Mouse (Mus musculus): Measurements from ENCODE around the gene Pold1. TPM values are rescaled to one million over a fixed set of nuclear protein-coding genes. Genes with fewer than 3 reads are reported as not detected.

Pold1 gene
- polyA plus RNA-seq, 1 experiment from 2014 or later, result 47.8 TPM

DNA sequence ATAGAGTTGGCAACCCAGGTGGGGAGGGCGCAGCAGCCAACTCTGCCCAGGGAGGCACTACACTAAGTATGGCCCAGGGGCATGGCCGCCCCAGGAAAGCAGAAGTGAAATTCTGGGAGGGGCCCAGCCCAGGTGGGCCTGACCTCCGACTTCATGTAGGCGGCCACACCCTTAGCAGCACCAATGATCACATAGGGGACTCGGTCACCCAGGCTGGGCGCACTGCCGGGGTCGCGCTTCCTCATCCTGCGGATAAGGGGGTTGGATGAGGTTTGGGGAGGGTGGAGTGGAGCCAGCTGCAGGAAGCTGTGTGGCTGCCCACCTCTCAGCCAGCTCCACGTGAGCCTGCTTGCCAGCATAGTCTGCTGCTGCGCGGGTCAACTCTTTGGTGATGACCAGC lies 14.4 kb downstream of the Pold1 start:
- Histone ChIP-seq H3K36me3 (ENCODE audit: control insufficient read depth, insufficient read depth) (peaks cover 35% of the 10 kb centered on the region), H3K9me3 (replicated peaks; ENCODE audit: control insufficient read depth, low read length) (no peaks in the 10 kb centered on the region)
- ATAC-seq (ENCODE audit: low read depth), result no peak

DNA sequence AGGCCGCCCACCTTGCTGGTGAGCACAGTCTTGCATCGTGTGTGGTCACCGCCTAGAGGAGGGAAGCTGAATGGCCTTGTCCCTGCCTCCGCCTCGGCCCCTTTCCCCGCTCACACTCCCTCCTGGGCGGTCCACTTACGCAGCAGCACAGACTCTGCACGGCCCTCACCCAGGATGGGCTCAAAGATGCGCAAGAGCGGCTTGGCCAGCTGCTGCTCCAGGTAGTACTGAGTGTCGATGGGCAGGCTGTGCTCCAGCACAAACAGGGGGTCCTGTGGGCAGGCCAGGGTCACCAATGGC lies 15.0 kb downstream of the Pold1 start:
- Histone ChIP-seq H3K27ac (ENCODE audit: low read length) (no peak overlapping the region), H3K4me3 (ENCODE audit: low read depth, low read length) (no peak overlapping the region), H3K9ac (ENCODE audit: low read depth, low read length) (no peak overlapping the region), H3K9me3 (replicated peaks; ENCODE audit: control insufficient read depth, low read length) (no peaks in the 10 kb centered on the region), H3K4me1 (ENCODE audit: control insufficient read depth, low read depth, low read length) (no peaks in the 10 kb centered on the region; the same call in 1 of the 2 replicates), H3K36me3 (ENCODE audit: control insufficient read depth, insufficient read depth) (peaks cover 30% of the 10 kb centered on the region), H3K27me3 (ENCODE audit: control insufficient read depth, insufficient read depth, low read depth, low read length) (peaks cover under 1% of the 10 kb centered on the region; the same call in 1 of the 2 replicates), H3K4me2 (ENCODE audit: low read depth, low read length) (no peak overlapping the region)
- 87% methylated on average over 12 of the region's 12 CpGs for WGBS (ENCODE audit: insufficient replicate concordance)
- no peak for ATAC-seq (ENCODE audit: low read depth)

More for the DNA sequence above, 14.4 kb downstream of the Pold1 start:
- H3K27ac ChIP-seq (ENCODE audit: low read length), result no peak overlapping the region
- H3K4me1 ChIP-seq (ENCODE audit: control insufficient read depth, low read depth, low read length), result no peaks in the 10 kb centered on the region; the same call in 1 of the 2 replicates
- no peak overlapping the region for H3K9ac ChIP-seq (ENCODE audit: low read depth, low read length)
- WGBS (ENCODE audit: insufficient replicate concordance), result 73% methylated on average over 13 of the region's 13 CpGs
- H3K4me2 ChIP-seq (ENCODE audit: low read depth, low read length), result no peak overlapping the region
- H3K27me3 ChIP-seq (ENCODE audit: control insufficient read depth, insufficient read depth, low read depth, low read length), result no peaks in the 10 kb centered on the region
- H3K4me3 ChIP-seq (ENCODE audit: low read depth, low read length), result no peak overlapping the region

DNA sequence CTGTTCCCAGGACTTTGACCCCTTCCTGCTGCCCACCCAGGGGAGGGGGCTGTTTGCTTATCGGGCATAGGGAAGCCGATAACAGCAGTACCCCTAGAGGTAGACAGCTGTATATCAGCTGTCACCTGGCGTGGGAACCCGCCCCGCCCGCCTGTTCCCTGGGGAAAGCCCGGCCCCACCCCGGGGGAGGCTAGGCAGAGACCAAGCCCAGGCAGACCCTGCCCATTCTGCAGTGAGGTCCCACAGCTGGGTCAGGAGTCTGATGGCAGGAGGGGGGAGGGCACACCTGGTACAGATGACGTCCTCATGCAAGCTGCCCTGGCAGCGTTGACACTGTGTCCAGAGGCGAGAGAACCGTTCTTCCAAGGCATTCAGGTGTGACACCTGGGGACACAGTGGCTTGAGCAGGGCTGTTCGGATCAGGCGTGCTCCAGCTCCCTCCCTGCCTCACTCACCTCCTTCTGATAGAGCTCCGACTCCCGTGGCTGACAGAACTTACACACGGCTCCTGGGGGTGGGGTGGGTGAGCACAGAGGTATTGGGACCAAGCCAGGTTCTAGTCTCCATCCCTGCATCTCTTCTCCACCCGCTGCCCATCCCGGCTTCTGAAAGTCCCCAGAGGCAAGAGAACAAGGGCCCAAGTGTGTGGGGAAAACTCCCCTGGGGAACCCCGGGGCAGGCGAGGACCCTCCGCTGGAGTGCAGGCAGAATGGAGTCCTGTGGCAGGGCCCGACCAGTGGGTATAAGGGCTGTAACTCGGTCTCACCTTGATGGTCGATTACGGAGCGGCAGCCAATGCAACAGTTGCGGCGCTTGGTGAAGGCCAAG lies 15.5 kb downstream of the Pold1 start:
- ATAC-seq (ENCODE audit: low read depth), result no peak
- no peak overlapping the region for H3K9ac ChIP-seq (ENCODE audit: low read depth, low read length)
- peaks cover 25% of the 10 kb centered on the region for H3K36me3 ChIP-seq (ENCODE audit: control insufficient read depth, insufficient read depth)

DNA sequence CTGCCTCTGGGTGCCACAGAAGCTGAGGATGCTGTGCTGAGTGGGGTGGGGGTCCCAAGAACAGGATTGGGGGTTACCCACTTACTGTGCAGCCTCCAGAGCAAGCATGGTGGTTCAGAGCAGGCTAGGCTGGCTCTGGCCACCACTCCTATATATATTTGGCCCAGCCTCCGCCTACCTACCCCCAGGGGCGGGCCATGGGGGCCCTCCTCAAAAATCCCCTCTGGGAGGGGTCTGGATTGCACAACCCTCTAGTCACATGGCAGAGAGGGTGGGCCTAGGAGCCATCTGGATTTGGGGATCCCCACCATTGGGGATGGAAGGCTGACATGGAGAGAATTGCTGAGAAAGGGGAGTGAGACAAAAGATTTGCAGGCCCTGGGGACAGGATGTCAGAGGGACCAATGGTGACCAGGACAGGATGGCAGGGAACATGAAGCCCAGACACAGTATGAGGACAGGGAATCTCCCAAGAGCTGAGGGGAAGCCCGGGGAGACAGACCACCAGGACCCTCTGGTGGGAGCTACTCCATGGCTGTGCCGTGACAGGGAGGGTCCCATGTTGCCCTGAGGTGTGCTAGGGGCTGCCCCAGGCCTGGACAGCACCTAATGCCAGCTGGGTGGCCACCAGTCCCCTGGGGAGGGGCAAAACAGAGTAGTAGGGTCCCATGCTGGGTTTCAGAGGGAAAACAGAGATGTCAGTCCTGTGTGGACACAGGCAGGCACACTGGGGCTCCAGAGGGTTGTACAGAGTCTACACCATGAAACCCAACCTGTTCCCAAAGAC lies 16.5 kb downstream of the Pold1 start, which contains the start of gene Spib:
Gene Spib (minus strand): TSS at position 126 of the 787 bp plus-strand sequence.
- H3K27ac ChIP-seq (ENCODE audit: low read length), result no peak within 1 kb of the TSS
- no peak within 1 kb of the TSS for H3K4me3 ChIP-seq (ENCODE audit: low read depth, low read length)
- 76% methylated on average over 4 of the region's 4 CpGs for WGBS (ENCODE audit: insufficient replicate concordance)
- ATAC-seq (ENCODE audit: low read depth), result no peak
- H3K9me3 ChIP-seq (replicated peaks; ENCODE audit: control insufficient read depth, low read length), result no peaks in the 10 kb centered on the region
- H3K4me2 ChIP-seq (ENCODE audit: low read depth, low read length), result no peak within 1 kb of the TSS
- H3K27me3 ChIP-seq (ENCODE audit: control insufficient read depth, insufficient read depth, low read depth, low read length), result peaks cover 4% of the 10 kb centered on the region; the same call in 1 of the 2 replicates
- H3K4me1 ChIP-seq (ENCODE audit: control insufficient read depth, low read depth, low read length), result peaks cover 9% of the 10 kb centered on the region
- H3K9ac ChIP-seq (ENCODE audit: low read depth, low read length), result no peak within 1 kb of the TSS
- H3K36me3 ChIP-seq (ENCODE audit: control insufficient read depth, insufficient read depth), result peaks cover 15% of the 10 kb centered on the region

More for the DNA sequence above, 15.5 kb downstream of the Pold1 start:
- Histone ChIP-seq H3K9me3 (replicated peaks; ENCODE audit: control insufficient read depth, low read length) (no peaks in the 10 kb centered on the region), H3K27ac (ENCODE audit: low read length) (no peak overlapping the region), H3K4me1 (ENCODE audit: control insufficient read depth, low read depth, low read length) (peaks cover 3% of the 10 kb centered on the region), H3K27me3 (ENCODE audit: control insufficient read depth, insufficient read depth, low read depth, low read length) (peaks cover 4% of the 10 kb centered on the region; the same call in 1 of the 2 replicates), H3K4me2 (ENCODE audit: low read depth, low read length) (no peak overlapping the region), H3K4me3 (ENCODE audit: low read depth, low read length) (no peak overlapping the region)
- 73% methylated on average over 29 of the region's 29 CpGs for WGBS (ENCODE audit: insufficient replicate concordance)

DNA sequence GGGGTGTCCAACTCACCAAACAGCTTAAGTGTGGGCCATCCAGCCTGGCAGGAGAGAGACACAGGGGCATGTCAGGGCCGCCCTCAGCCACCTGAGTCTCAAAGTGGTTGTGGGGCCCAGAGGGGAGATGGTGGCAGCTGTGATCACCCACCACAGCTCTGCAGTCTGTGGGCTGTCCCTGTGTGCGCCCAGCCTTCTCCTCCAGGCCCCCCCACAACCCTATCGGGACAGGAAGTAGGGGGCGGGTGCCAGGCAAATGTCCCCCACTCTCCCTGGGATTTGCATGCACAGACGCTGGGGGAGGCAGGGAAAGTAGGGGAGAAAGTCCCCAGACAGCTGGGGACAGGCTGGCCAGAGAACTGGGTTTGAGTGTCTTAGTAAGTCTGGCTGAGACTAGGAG lies 17.4 kb downstream of the Pold1 start:
- Histone ChIP-seq H3K4me1 (ENCODE audit: control insufficient read depth, low read depth, low read length) (peaks cover 9% of the 10 kb centered on the region), H3K9me3 (replicated peaks; ENCODE audit: control insufficient read depth, low read length) (no peaks in the 10 kb centered on the region), H3K9ac (ENCODE audit: low read depth, low read length) (no peak overlapping the region), H3K36me3 (ENCODE audit: control insufficient read depth, insufficient read depth) (peaks cover 14% of the 10 kb centered on the region), H3K4me3 (ENCODE audit: low read depth, low read length) (no peak overlapping the region), H3K27me3 (ENCODE audit: control insufficient read depth, insufficient read depth, low read depth, low read length) (peaks cover 5% of the 10 kb centered on the region; the same call in 1 of the 2 replicates), H3K4me2 (ENCODE audit: low read depth, low read length) (no peak overlapping the region), H3K27ac (ENCODE audit: low read length) (no peak overlapping the region)
- ATAC-seq (ENCODE audit: low read depth), result no peak
- whole genome bisulfite sequencing (ENCODE audit: insufficient replicate concordance), result 25% methylated on average over 5 of the region's 5 CpGs

DNA sequence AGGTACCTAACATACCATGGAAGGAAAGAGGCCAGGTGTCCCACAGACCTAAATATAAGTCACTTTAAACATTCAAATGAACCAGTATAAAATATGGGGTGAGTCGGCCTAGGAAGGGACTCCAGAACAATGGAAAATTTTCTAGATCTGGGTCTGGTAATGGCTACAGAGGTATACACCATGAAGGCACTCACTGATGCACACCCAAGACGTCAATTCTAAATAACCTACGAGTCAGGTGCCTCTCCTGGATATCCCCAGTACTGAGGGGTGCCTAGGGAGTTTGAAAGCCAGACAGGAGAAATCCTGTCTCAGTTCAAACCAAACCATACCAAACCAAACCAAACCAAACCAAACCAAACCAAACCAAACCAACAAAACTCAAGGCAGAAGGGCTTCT lies 18.1 kb downstream of the Pold1 start:
- Histone ChIP-seq H3K4me2 (ENCODE audit: low read depth, low read length) (no peak overlapping the region), H3K36me3 (ENCODE audit: control insufficient read depth, insufficient read depth) (peaks cover 13% of the 10 kb centered on the region), H3K27ac (ENCODE audit: low read length) (no peak overlapping the region), H3K4me3 (ENCODE audit: low read depth, low read length) (no peak overlapping the region), H3K4me1 (ENCODE audit: control insufficient read depth, low read depth, low read length) (peaks cover 9% of the 10 kb centered on the region), H3K9me3 (replicated peaks; ENCODE audit: control insufficient read depth, low read length) (no peaks in the 10 kb centered on the region), H3K9ac (ENCODE audit: low read depth, low read length) (no peak overlapping the region), H3K27me3 (ENCODE audit: control insufficient read depth, insufficient read depth, low read depth, low read length) (peaks cover 11% of the 10 kb centered on the region)
- 62% methylated on average over 3 of the region's 3 CpGs for WGBS (ENCODE audit: insufficient replicate concordance)
- ATAC-seq (ENCODE audit: low read depth), result no peak

DNA sequence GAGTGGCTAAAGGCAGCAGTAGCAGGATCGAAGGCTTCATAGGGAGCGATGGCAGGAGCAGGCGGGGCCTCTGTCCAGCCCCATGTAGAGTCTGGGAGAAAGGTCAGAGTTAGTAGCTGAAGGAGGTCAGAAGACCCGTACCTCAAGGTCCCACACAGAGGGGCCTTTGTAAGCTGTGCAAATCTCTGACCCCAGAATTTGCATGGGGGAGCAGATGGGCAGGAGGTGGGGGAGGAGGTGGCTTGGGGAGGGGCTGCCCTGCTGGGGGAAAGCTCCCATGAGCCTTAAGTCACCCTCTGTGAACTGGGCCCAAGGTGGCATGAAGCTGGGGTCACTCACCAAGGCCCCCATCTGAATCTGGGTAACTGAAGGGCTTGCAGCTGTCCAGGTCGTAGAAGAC lies 19.1 kb downstream of the Pold1 start:
- H3K27me3 ChIP-seq (ENCODE audit: control insufficient read depth, insufficient read depth, low read depth, low read length), result peaks cover 18% of the 10 kb centered on the region
- peaks cover 9% of the 10 kb centered on the region for H3K4me1 ChIP-seq (ENCODE audit: control insufficient read depth, low read depth, low read length)
- peaks cover 4% of the 10 kb centered on the region for H3K36me3 ChIP-seq (ENCODE audit: control insufficient read depth, insufficient read depth)
- H3K9me3 ChIP-seq (replicated peaks; ENCODE audit: control insufficient read depth, low read length), result no peaks in the 10 kb centered on the region
- H3K9ac ChIP-seq (ENCODE audit: low read depth, low read length), result no peak overlapping the region
- 75% methylated on average over 5 of the region's 5 CpGs for WGBS (ENCODE audit: insufficient replicate concordance)
- no peak overlapping the region for H3K4me2 ChIP-seq (ENCODE audit: low read depth, low read length)
- H3K4me3 ChIP-seq (ENCODE audit: low read depth, low read length), result no peak overlapping the region
- ATAC-seq (ENCODE audit: low read depth), result no peak
- no peak overlapping the region for H3K27ac ChIP-seq (ENCODE audit: low read length)

DNA sequence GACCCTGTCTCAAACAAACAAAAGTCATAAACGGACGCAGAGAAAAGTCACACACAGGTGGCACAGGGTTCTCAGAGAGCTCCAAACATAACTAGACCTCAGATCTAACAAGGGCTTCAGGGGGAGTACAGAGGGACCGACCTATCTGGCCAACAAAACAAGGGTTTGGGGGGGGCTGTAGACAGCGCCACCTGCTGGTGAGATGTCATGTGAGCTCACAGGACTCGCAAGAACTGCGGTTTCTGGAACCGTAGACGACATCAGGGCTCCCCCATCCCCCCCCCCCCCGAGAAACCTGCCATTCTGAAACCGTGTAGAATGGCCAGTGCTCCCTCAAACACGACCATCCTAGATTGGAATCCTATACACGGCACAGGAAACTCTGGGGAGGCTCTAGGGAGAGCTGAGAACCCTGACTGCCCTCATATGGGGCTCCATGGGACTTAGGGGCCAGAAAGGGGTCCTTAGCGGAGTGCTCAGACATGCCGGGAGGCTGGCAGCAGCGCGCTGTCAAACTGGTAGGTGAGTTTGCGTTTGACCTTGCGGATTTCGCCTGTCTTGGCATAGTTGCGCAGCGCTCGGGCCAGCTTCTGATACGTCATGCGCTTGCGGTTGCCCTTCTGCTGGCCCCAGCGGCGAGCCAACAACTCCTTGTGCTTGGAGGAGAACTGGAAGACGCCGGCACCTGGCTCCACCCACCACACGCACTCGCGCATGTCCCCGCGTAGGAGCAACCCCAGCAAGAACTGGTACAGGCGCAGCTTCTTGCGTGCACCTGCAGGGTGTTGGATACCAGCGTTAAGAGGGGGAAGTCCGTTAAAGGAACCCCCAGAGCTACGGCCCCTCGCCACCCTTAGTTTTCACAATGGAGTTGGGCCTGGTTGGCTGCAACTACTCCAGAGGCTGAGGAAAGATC lies 20.9 kb downstream of the Pold1 start:
- 4% methylated on average over 40 of the region's 40 CpGs for WGBS (ENCODE audit: insufficient replicate concordance)
- H3K9ac ChIP-seq (ENCODE audit: low read depth, low read length), result peak overlapping the region; percentile 63
- peaks cover 9% of the 10 kb centered on the region for H3K4me1 ChIP-seq (ENCODE audit: control insufficient read depth, low read depth, low read length)
- no peaks in the 10 kb centered on the region for H3K9me3 ChIP-seq (replicated peaks; ENCODE audit: control insufficient read depth, low read length)
- H3K36me3 ChIP-seq (ENCODE audit: control insufficient read depth, insufficient read depth), result no peaks in the 10 kb centered on the region
- H3K27ac ChIP-seq (ENCODE audit: low read length), result peak overlapping the region; percentile 52; the same call in 1 of the 2 replicates
- peak overlapping the region; percentile 86 for H3K4me2 ChIP-seq (ENCODE audit: low read depth, low read length)
- ATAC-seq (ENCODE audit: low read depth), result peak; percentile 59
- peaks cover 34% of the 10 kb centered on the region for H3K27me3 ChIP-seq (ENCODE audit: control insufficient read depth, insufficient read depth, low read depth, low read length)
- H3K4me3 ChIP-seq (ENCODE audit: low read depth, low read length), result peak overlapping the region; percentile 56
